Mouse (Mus musculus) lung, embryonic 14.5 days (tissue): Measurements from ENCODE around the gene Senp1. TPM values are rescaled to one million over a fixed set of nuclear protein-coding genes. Genes with fewer than 3 reads are reported as not detected.

ENCODE experiments used
- ATAC-seq: fragments of 200-750 bp; cut with Nextera tagmentation; 2 replicates; pipeline ENCODE4 v1.8.0; 2017; ENCODE audit warnings: mild to moderate bottlenecking, moderate TSS enrichment, moderate library complexity; ENCODE audit not compliant: insufficient read depth
- DNase-seq: peaks from one replicate; pipeline ENCODE4 v3.0.0-alpha.2; 2015
- H3K27ac ChIP-seq: fragments of 300-500 bp; sonication (generic); 2 replicates; pipeline ENCODE4 v1.5.1; 2014; ENCODE audit warnings: low read depth, mild to moderate bottlenecking, moderate library complexity
- H3K27me3 ChIP-seq: fragments of 300-500 bp; sonication (generic); 2 replicates; pipeline ENCODE4 v1.6.1; 2014; ENCODE audit warnings: low read length, control low read depth; ENCODE audit not compliant: insufficient read depth
- H3K36me3 ChIP-seq: fragments of 300-500 bp; sonication (generic); 2 replicates; pipeline ENCODE4 v1.6.1; 2014; ENCODE audit warnings: control low read depth; ENCODE audit not compliant: insufficient read depth
- H3K4me1 ChIP-seq: fragments of 300-500 bp; sonication (generic); 2 replicates; pipeline ENCODE4 v1.6.1; 2014; ENCODE audit warnings: antibody characterized with exemption, control low read depth; ENCODE audit not compliant: insufficient read depth
- H3K4me2 ChIP-seq: fragments of 300-500 bp; sonication (generic); 2 replicates; pipeline ENCODE4 v1.6.1; 2014; ENCODE audit warnings: mild to moderate bottlenecking
- H3K4me3 ChIP-seq: fragments of 300-500 bp; sonication (generic); 2 replicates; pipeline ENCODE4 v1.5.1; 2014; ENCODE audit warnings: low read depth, low read length
- H3K9ac ChIP-seq: fragments of 300-500 bp; sonication (generic); 2 replicates; pipeline ENCODE4 v1.6.1; 2014
- H3K9me3 ChIP-seq: fragments of 300-500 bp; sonication (generic); 2 replicates; pipeline ENCODE4 v1.6.1; 2016; ENCODE audit warnings: low read depth, low read length, control low read depth
- CTCF ChIP-seq: IDR thresholded peaks from 2 replicates; pipeline ENCODE4 v1.5.1; 2016; ENCODE audit warnings: antibody characterized with exemption, low read depth
- WGBS: fragments of 180-500 bp; shearing (Covaris S2); extraction: QIAGEN DNeasy Blood & Tissue Kit; methylation state at CpG from one replicate; pipeline ENCODE4 v1.1.7; 2014; 5-methylcytosine and 5-hydroxymethylcytosine counted together
- polyA plus RNA-seq: library from polyadenylated mRNA; unstranded; fragments of >200 nt; fragmentation: Nextera tagmentation; extraction: Ambion mirVana; gene quantifications from 2 replicates; pipeline ENCODE4 v1.2.1, GENCODE M21; 2014

The Senp1 gene
- polyA plus RNA-seq, 1 experiment from 2014 or later = 37.8 TPM

DNA sequence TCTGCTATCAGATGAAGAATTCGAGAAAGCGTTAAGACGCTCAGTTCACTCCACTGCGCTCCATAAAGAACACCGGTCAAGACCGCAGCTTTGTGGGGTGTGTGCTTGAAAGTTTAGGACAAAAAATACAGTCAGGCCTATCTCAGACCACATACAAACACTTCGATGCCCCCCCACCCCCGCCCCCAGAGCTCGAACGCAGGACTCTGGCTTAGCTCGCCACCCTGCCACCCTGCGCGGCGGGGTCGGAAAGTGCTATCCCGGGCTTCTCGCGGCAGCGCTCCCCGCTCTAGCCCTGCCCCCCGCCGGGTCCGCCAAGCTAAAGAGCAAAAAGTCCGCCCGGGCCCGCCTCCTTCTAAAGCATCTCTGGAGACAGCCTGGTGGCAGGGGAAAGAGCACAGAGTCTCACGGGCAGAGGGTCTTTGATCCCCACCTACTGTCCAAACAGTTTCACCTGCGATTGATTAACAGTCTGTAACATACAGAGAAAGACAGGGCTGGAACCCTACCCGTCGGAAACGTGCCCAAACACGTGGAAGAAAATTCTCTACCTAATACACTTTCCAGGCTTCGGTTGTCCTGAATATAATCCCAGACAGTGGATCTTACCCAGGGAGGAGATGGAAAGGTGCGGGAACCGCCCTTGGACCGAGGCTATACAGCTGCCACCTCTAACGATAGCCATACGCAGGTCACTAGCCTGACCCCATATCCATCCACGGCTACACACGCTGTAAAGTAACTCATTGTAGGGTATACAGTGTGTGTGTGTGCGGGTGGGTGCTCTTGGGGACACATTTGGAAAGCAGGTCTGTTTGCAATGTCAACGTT, 90.3 kb downstream of the Senp1 start:
- H3K9ac ChIP-seq = peak overlapping the region; percentile 33
- no peak for TF ChIP-seq CTCF
- peaks cover 83% of the 10 kb centered on the region for H3K27me3 ChIP-seq
- DNase-seq (peak; percentile 75), ATAC-seq (0 out of 2 replicates have a peak, but pooled peaks have one; percentile 24)
- H3K9me3 ChIP-seq = no peaks in the 10 kb centered on the region
- peak overlapping the region; percentile 67 for H3K4me2 ChIP-seq
- peak overlapping the region; percentile 41 for H3K4me3 ChIP-seq
- no peaks in the 10 kb centered on the region for H3K36me3 ChIP-seq
- 0 out of 2 replicates have a peak, but pooled peaks cover 2% of the 10 kb centered on the region for H3K4me1 ChIP-seq
- under 1% methylated on average over 42 of the region's 42 CpGs for WGBS
- H3K27ac ChIP-seq = no peak overlapping the region

DNA sequence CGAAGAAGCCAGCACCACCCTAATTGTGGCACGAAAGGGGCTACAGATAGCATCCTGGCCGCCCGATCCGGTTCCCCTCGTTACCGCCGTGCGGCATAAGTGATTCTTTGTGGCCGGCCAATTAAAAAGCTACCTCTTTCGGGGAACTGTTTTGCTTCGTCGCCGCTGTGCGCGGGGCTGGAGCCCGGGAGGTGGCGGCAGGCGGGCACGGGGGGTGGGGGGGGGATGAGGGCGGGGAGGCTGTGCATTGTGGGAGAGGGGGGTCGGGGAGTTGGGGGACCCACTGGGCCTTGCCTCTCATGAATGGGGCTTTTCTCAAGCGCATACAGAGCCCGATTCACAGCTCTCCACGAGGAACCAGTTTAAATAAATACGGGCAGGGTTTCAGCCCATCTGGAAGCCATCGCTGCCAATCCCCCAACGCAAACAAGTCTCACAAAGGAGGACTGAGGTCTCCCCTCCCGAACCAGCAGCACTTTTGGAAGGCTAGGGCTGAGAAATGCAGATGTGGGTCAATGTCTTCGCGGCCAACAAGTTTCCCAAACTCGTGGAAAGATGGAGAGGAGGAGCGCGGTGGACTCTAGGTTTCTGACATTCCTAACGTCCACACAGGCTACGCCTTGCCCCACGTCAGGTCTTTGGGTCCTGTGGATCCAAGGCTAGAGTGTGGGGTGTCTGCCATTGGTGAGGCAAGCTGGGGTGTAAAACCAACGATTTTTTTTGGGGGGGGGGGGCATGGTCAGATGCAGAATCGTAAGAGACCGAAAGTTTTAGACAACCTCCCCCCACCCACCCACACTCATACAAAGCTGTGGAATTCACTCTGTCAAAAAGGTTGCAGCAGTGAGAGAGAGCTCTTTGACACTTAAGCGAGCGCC, 91.2 kb downstream of the Senp1 start:
- peak; percentile 19 for ATAC-seq
- under 1% methylated on average over 41 of the region's 42 CpGs for WGBS
- 0 out of 2 replicates have a peak, but pooled peaks cover 2% of the 10 kb centered on the region for H3K4me1 ChIP-seq

DNA sequence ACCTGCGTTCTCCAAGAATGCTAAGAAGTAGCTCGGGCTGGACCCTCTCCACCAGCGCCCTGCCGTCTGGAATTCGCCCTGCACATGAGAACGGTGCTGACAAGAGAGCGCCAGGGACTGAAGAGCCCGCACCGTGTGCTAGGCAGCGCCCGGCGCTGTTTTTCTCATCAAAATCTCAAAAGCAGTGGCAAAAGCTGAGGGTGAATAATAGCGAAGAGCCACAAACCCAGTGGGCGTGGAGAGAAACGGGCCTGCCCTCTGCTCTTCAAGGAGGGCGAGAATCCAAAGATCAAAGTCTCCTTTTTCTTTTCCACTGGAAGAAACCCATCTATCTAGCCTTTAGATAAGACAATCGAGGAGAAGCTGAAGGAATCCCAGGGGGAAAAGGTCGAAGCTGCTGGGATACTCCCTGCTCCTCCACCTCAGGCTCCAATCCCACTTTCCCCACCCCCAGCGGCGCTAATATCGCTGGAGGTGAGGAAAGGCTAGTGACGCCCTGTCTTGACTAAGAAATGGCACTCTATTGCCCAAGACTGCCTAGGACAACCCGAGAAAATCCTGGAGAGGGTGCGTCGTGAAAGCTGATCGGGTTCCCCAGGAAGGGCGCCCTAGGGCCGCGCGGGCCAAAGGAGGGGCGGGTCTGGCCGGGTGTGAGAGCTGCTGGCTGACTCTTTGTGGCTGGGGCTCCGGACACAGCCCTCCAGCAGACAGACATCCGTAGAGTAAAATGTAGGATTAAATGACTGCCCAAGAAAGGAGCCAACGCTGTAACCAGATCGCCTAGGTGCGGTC, 92.0 kb downstream of the Senp1 start:
- Histone ChIP-seq H3K4me1 (peaks cover 3% of the 10 kb centered on the region), H3K9ac (0 out of 2 replicates have a peak overlapping the region, but pooled peaks have one; percentile 1), H3K4me2 (peak overlapping the region; percentile 67), H3K4me3 (peak overlapping the region; percentile 41), H3K36me3 (no peaks in the 10 kb centered on the region), H3K27ac (no peak overlapping the region), H3K27me3 (peaks cover 84% of the 10 kb centered on the region), H3K9me3 (no peaks in the 10 kb centered on the region)
- ATAC-seq = no peak
- WGBS = 1% methylated on average over 37 of the region's 37 CpGs
- TF ChIP-seq CTCF = peak; percentile 23; the same call in 1 of the 2 replicates
- DNase-seq = peak; percentile 75

More for the DNA sequence above, 91.2 kb downstream of the Senp1 start:
- Histone ChIP-seq H3K4me3 (peak overlapping the region; percentile 41), H3K4me2 (peak overlapping the region; percentile 67), H3K36me3 (no peaks in the 10 kb centered on the region), H3K9ac (peak overlapping the region; percentile 33; the same call in 1 of the 2 replicates), H3K27ac (no peak overlapping the region), H3K27me3 (peaks cover 89% of the 10 kb centered on the region), H3K9me3 (no peaks in the 10 kb centered on the region)
- DNase-seq = peak; percentile 66
- TF ChIP-seq CTCF = no peak

DNA sequence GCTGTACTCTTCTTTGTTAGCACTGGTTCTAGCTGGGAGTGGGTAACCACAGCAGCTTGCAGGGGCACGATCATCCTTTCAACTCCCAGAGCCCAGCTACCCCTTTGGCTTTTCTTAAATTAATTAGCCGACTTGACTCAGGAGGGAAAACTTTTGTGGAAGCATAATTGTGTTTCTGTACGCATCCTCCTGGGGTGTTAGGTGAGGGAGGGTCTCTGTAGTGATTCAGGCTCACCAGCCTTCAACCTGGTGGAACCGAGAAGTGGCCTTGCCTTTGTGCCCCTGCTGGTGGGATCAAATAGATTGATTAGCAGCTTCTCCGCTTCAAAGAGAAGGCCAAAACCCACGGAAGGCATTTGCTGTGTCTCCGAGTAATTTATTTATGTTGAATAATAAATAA, 93.6 kb downstream of the Senp1 start:
- no peak overlapping the region for H3K9ac ChIP-seq

DNA sequence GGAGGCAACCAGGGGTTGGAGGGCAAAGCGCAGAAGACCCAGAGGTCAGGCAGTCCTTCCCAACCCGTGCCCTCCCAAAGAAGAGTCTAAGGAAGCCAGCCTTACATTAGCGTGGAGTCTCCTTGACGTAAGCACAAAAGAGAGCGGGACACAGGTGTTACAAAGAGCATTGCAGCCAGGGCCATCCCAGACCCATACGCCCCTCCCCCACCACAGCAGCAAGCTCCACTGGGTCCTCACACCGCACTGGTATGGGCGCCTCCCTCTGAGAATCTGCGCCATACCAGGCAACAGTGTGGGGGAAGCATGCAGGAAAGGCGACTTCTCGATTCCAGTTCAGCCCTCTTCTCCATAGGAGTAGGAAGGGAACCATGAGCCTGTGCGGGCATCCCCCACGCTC, 94.0 kb downstream of the Senp1 start:
- Histone ChIP-seq H3K9me3 (no peaks in the 10 kb centered on the region), H3K27ac (no peak overlapping the region), H3K9ac (no peak overlapping the region), H3K36me3 (no peaks in the 10 kb centered on the region), H3K4me2 (no peak overlapping the region), H3K4me3 (no peak overlapping the region), H3K27me3 (peaks cover 65% of the 10 kb centered on the region), H3K4me1 (peaks cover 7% of the 10 kb centered on the region)
- no peak for TF ChIP-seq CTCF
- ATAC-seq (no peak), DNase-seq (no peak)
- WGBS = 27% methylated on average over 13 of the region's 13 CpGs

More for the DNA sequence above, 93.6 kb downstream of the Senp1 start:
- no peaks in the 10 kb centered on the region for H3K36me3 ChIP-seq
- 25% methylated on average over 7 of the region's 7 CpGs for WGBS
- TF ChIP-seq CTCF = no peak; the same call in 1 of the 2 replicates
- peaks cover 69% of the 10 kb centered on the region for H3K27me3 ChIP-seq
- DNase-seq (no peak), ATAC-seq (no peak)
- no peak overlapping the region for H3K4me2 ChIP-seq
- H3K4me1 ChIP-seq = peaks cover 7% of the 10 kb centered on the region
- no peak overlapping the region for H3K4me3 ChIP-seq
- no peaks in the 10 kb centered on the region for H3K9me3 ChIP-seq
- no peak overlapping the region for H3K27ac ChIP-seq

DNA sequence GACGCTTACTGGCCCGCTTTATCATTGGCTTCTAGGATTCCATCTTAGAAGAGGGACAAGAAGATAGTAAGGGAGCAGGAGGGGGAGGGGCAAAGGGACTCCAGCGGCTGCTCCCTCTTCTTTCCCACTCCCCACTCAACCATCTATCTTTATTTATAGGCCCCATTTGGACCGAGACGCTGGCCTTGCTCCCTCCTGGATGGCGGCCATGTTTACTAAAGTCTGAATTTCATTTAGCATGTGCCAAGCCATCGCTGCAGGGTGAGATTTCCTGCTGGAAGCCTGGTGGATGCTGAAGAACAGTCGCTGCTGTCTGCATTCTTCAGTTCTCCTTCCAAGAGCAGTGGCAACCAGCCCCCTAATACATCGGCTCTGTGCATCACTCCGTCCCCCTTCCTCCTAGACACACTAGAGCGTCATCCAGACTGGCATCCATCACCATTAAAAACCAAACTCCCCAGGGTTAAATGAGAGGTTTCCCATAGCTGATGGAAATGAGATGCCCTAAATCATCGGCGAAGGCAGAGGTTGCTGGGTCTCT, 96.8 kb downstream of the Senp1 start:
- ATAC-seq (peak; percentile 64), DNase-seq (peak; percentile 96)
- Histone ChIP-seq H3K4me1 (peaks cover 15% of the 10 kb centered on the region), H3K27me3 (peaks cover 41% of the 10 kb centered on the region), H3K4me3 (no peak overlapping the region), H3K36me3 (no peaks in the 10 kb centered on the region), H3K9ac (no peak overlapping the region), H3K4me2 (no peak overlapping the region), H3K27ac (no peak overlapping the region), H3K9me3 (no peaks in the 10 kb centered on the region)
- no peak for TF ChIP-seq CTCF
- 46% methylated on average over 13 of the region's 13 CpGs for WGBS
